Mouse (Mus musculus) hindbrain, postnatal 0 days (tissue): ENCODE data around the gene A730049H05Rik. TPM values are rescaled to one million over a fixed set of nuclear protein-coding genes. Genes with fewer than 3 reads are reported as not detected.

ENCODE experiments used
- ATAC-seq: fragments of 200-750 bp; cut with Nextera tagmentation; 2 replicates; pipeline ENCODE4 v1.8.0; 2017; ENCODE audit warnings: mild to moderate bottlenecking, moderate TSS enrichment, moderate library complexity
- DNase-seq: peaks from one replicate; pipeline ENCODE4 v3.0.0-alpha.2; 2015; ENCODE audit warnings: low spot score
- H3K27ac ChIP-seq: fragments of 300-500 bp; sonication (generic); 2 replicates; pipeline ENCODE4 v1.5.1; 2014; ENCODE audit warnings: mild to moderate bottlenecking
- H3K27me3 ChIP-seq: fragments of 300-500 bp; sonication (generic); 2 replicates; pipeline ENCODE4 v1.6.1; 2014; ENCODE audit warnings: low read length, mixed read lengths; ENCODE audit not compliant: insufficient read depth
- H3K36me3 ChIP-seq: fragments of 300-500 bp; sonication (generic); 2 replicates; pipeline ENCODE4 v1.6.1; 2014; ENCODE audit warnings: low read length, mixed read lengths; ENCODE audit not compliant: insufficient read depth
- H3K4me1 ChIP-seq: fragments of 300-500 bp; sonication (generic); 2 replicates; pipeline ENCODE4 v1.6.1; 2014; ENCODE audit warnings: antibody characterized with exemption, low read length, mixed read lengths; ENCODE audit not compliant: insufficient read depth
- H3K4me2 ChIP-seq: fragments of 300-500 bp; sonication (generic); 2 replicates; pipeline ENCODE4 v1.6.1; 2014; ENCODE audit warnings: low read depth, mild to moderate bottlenecking, low read length, moderate library complexity, mixed read lengths
- H3K4me3 ChIP-seq: fragments of 300-500 bp; sonication (generic); 2 replicates; pipeline ENCODE4 v1.5.1; 2014; ENCODE audit warnings: low read length
- H3K9ac ChIP-seq: fragments of 300-500 bp; sonication (generic); replicated peaks from 2 replicates; pipeline ENCODE4 v1.6.1; 2014; ENCODE audit warnings: mild to moderate bottlenecking, low read length, moderate library complexity, mixed read lengths
- H3K9me3 ChIP-seq: fragments of 300-500 bp; sonication (generic); 2 replicates; pipeline ENCODE4 v1.6.1; 2016; ENCODE audit warnings: low read length, mixed read lengths
- CTCF ChIP-seq: IDR thresholded peaks from 2 replicates; pipeline ENCODE4 v1.5.1; 2016; ENCODE audit warnings: antibody characterized with exemption, control low read depth, low read depth
- WGBS: fragments of 180-500 bp; shearing (Covaris S2); extraction: QIAGEN DNeasy Blood & Tissue Kit; methylation state at CpG from one replicate; pipeline ENCODE4 v1.1.7; 2014; 5-methylcytosine and 5-hydroxymethylcytosine counted together
- polyA plus RNA-seq: library from polyadenylated mRNA; unstranded; fragments of >200 nt; fragmentation: Nextera tagmentation; extraction: Ambion mirVana; gene quantifications from 2 replicates; pipeline ENCODE4 v1.2.1, GENCODE M21; 2015
- total RNA-seq: library from RNA; depleted of rRNA; stranded (reverse); fragments of >200 nt; gene quantifications from 2 replicates; pipeline ENCODE4 v1.2.3, GENCODE M21; 2014

A730049H05Rik gene
- total and polyA plus RNA-seq, 2 experiments from 2014 or later = 0.68 to 1.2 TPM

DNA sequence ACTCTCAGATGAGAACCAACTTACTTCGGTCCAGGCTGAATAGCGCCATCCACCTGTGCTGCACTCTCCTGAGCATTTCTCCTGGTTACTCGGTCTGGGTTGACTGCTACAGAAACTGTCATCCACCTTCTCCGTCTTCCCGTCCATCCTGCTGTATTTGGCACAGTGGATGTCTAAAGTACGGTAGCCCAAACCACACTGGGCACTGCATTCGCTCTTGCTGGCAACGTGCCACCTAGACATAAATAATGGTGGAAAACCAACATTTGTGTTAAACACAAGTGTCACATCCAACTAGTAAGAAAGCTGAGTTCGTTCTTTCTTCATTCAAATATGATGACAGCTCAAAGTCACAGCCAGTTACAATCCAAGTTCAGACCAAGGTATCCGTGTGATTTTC lies 56.5 kb downstream of the A730049H05Rik start:
- H3K4me2 ChIP-seq = no peak overlapping the region
- H3K27me3 ChIP-seq = no peaks in the 10 kb centered on the region
- no peaks in the 10 kb centered on the region for H3K9me3 ChIP-seq

GRCm38 (mm10) chr6:92874854-92875253 lies 58.6 kb downstream of the A730049H05Rik start:
- Histone ChIP-seq H3K4me3 (no peak overlapping the region), H3K36me3 (no peaks in the 10 kb centered on the region), H3K27me3 (no peaks in the 10 kb centered on the region), H3K4me2 (no peak overlapping the region), H3K9me3 (no peaks in the 10 kb centered on the region), H3K27ac (no peak overlapping the region), H3K4me1 (no peaks in the 10 kb centered on the region), H3K9ac (no peak overlapping the region)
- ATAC-seq (no peak), DNase-seq (no peak)
- 67% methylated on average over 5 of the region's 5 CpGs for WGBS
- no peak for TF ChIP-seq CTCF

More for the DNA sequence above, 56.5 kb downstream of the A730049H05Rik start:
- Histone ChIP-seq H3K4me3 (no peak overlapping the region), H3K9ac (no peak overlapping the region), H3K4me1 (no peaks in the 10 kb centered on the region), H3K27ac (no peak overlapping the region), H3K36me3 (no peaks in the 10 kb centered on the region)
- DNase-seq = no peak
- WGBS = 67% methylated on average over 10 of the region's 10 CpGs
- no peak for TF ChIP-seq CTCF
- ATAC-seq = no peak

DNA sequence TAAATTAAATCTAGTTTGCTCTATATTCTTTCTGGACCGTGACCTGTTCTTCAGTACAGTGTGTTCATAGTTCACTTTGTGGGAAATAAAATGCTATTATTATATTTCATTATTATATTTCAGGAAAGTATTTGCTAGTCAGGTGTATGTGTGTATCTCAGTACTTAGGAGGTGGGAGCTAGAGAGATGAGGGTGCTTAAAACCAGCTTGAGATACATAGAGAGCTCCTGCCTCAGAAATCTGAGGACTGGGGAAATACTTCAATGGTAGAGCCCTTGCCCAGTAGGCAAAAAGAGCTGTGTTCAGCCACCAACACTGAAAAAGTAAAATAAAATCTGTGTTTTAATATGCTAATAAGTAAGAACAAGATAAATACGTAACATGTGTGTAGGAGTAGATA lies 59.1 kb downstream of the A730049H05Rik start:
- 91% methylated on average over 2 of the region's 2 CpGs for WGBS
- Histone ChIP-seq H3K4me2 (no peak overlapping the region), H3K36me3 (no peaks in the 10 kb centered on the region), H3K27ac (no peak overlapping the region), H3K4me1 (no peaks in the 10 kb centered on the region), H3K27me3 (no peaks in the 10 kb centered on the region), H3K9ac (no peak overlapping the region), H3K9me3 (no peaks in the 10 kb centered on the region), H3K4me3 (no peak overlapping the region)
- TF ChIP-seq CTCF = no peak
- ATAC-seq = no peak
- no peak for DNase-seq

GRCm38 (mm10) chr6:92876121-92876520 lies 59.8 kb downstream of the A730049H05Rik start:
- no peak for TF ChIP-seq CTCF
- Histone ChIP-seq H3K4me2 (no peak overlapping the region), H3K9me3 (no peaks in the 10 kb centered on the region), H3K9ac (no peak overlapping the region), H3K36me3 (no peaks in the 10 kb centered on the region), H3K4me1 (no peaks in the 10 kb centered on the region), H3K4me3 (no peak overlapping the region), H3K27ac (no peak overlapping the region), H3K27me3 (no peaks in the 10 kb centered on the region)
- 82% methylated on average over 5 of the region's 5 CpGs for WGBS
- DNase-seq = no peak
- ATAC-seq = no peak

- Histone ChIP-seq H3K27ac (no peak overlapping the region), H3K27me3 (no peaks in the 10 kb centered on the region), H3K4me1 (no peaks in the 10 kb centered on the region), H3K4me2 (no peak overlapping the region), H3K9ac (no peak overlapping the region), H3K9me3 (no peaks in the 10 kb centered on the region), H3K36me3 (no peaks in the 10 kb centered on the region), H3K4me3 (no peak overlapping the region)
- ATAC-seq (no peak), DNase-seq (no peak)
- no peak for TF ChIP-seq CTCF
- 94% methylated on average over 4 of the region's 4 CpGs for WGBS
These were observed 61.0 kb downstream of the A730049H05Rik start for GRCm38 (mm10) chr6:92877236-92877635.

GRCm38 (mm10) chr6:92878771-92879170 lies 62.5 kb downstream of the A730049H05Rik start:
- Histone ChIP-seq H3K27ac (no peak overlapping the region), H3K4me1 (0 out of 2 replicates have a peak, but pooled peaks cover 3% of the 10 kb centered on the region), H3K9ac (no peak overlapping the region), H3K27me3 (no peaks in the 10 kb centered on the region), H3K36me3 (no peaks in the 10 kb centered on the region), H3K4me3 (no peak overlapping the region), H3K9me3 (no peaks in the 10 kb centered on the region), H3K4me2 (no peak overlapping the region)
- no peak for TF ChIP-seq CTCF
- ATAC-seq = no peak
- no peak for DNase-seq
- 94% methylated on average over 5 of the region's 5 CpGs for WGBS

DNA sequence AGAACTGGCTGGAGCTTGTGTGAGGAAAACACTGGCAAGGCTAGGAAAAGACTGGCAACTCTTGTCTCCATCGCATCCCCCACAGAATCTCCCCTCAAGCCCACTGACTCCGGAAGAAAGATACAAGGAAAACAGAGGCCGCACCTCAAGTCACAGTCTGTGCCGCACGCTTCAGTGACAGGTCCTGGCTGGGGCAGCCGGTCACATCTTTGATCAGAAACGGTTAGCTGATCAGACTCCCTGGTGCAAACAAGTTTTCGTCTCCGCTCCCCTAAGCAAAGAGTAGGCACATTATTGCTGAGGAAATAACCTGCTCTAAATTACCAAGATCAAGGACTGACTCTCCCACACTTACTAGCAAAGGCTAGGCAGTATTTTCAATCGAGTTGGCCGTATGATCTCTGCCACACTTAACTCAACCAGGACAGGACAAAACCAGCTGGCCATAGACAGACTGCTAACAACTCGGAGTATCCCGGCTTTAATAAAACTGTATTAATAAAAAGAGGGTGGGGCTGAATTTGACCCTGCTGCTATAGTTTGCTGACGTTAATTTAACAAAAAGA lies 63.5 kb downstream of the A730049H05Rik start:
- 0 out of 2 replicates have a peak, but pooled peaks cover 3% of the 10 kb centered on the region for H3K4me1 ChIP-seq
- no peak overlapping the region for H3K27ac ChIP-seq
- no peak overlapping the region for H3K9ac ChIP-seq
- DNase-seq = no peak
- TF ChIP-seq CTCF = no peak
- no peaks in the 10 kb centered on the region for H3K9me3 ChIP-seq
- no peaks in the 10 kb centered on the region for H3K27me3 ChIP-seq
- no peak for ATAC-seq
- no peak overlapping the region for H3K4me3 ChIP-seq
- H3K36me3 ChIP-seq = no peaks in the 10 kb centered on the region
- 73% methylated on average over 14 of the region's 14 CpGs for WGBS
- H3K4me2 ChIP-seq = no peak overlapping the region
